Mouse (Mus musculus): ENCODE results near the gene Adarb1.

- TF ChIP-seq EP300 (IDR thresholded peaks at IDR 0.05) (no peak), CTCF (IDR thresholded peaks at IDR 0.05) (no peak)
Measured at GRCm38 (mm10) chr10:77284832-77285231, 133.2 kb downstream of the Adarb1 start.

All from lung, postnatal 0 days (tissue).